Mouse (Mus musculus): ENCODE measurements around the gene Gm20388. TPM values are rescaled to one million over a fixed set of nuclear protein-coding genes. Genes with fewer than 3 reads are reported as not detected.

Gene Gm20388
- total RNA-seq, 2 experiments from 2014 or later = 2.4 to 2.6 TPM

DNA sequence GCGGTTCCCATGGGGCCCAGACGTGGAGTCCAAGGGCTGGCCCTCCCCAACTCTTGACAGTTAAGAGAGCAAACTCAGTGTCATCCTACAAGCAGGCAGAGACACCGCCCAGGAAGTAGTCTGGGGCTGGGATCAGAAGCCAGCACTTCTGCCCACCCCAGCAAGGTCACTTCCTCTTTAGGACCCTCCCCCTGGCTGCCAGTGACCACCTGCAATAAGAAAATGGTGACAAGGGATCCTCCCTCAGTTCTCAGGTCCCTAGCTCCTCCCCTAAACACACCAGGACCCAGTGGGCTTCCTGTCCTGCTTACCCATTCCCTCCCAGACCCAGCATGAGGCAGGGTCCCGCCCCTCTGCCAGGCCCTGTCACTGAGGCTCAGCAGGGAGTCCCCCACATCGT lies 2637.2 kb downstream of the Gm20388 start:
- intact Hi-C loops (cut with DNase I) = no loop called here

DNA sequence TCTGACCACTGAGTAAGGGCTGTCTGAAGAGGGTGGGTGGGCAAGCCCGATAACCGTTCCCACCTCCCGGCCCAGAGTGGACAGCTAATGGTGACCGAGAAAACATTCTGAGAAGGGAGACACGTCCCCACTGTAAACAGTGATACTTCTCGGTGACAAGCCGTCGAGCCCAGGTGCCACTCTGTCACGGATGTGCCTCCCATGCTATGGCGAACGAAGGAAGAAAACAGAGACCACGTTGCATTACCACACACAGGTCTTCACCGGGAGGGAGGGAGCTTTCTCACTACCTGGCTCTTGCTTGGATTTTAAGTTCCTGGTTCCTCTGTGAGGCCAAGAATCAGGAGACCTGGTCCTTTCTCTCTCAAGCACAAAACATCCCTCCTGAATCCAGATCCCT lies 2637.7 kb downstream of the Gm20388 start:
- Histone ChIP-seq H3K4me3 (no peak overlapping the region), H3K27ac (no peak overlapping the region)
- no peak for DNase-seq (ENCODE audit: extremely low spot score in 1 of 2, low spot score in 2 of 2)
- intact Hi-C loops (cut with DNase I) = no loop called here
- no peak for TF ChIP-seq CTCF (IDR thresholded peaks at IDR 0.05)

More for the DNA sequence above, 2637.2 kb downstream of the Gm20388 start:
- no peak for DNase-seq (ENCODE audit: extremely low spot score in 1 of 2, low spot score in 2 of 2)
- Histone ChIP-seq H3K4me3 (no peak overlapping the region), H3K27ac (no peak overlapping the region)
- no peak for TF ChIP-seq CTCF (IDR thresholded peaks at IDR 0.05)

DNA sequence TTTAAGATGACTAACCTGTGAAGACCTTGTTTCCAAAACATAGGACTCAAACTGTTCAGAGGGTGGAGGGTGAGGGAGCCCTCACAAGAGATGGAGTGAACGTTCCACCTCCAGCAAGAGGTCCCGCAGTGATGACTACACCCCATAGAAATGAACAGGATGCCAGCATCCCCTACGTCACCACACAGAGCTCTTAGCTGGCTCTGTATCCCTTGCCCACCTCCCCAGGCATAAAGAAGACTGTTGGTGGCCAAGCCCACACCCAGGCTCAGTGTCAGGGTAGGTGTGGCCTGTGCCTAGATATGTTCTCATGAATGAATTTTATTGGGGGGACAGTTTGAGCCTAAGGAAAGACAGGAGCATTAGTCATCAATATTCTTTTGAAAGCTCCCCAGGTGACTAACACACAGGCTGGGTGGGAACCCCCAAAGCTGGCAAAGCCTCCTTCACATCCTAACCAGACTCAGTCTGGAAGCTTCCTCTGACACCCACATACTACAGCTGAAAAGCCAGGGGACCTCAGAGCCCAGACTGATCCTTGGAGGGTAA lies 2638.3 kb downstream of the Gm20388 start:
- no peak for DNase-seq (ENCODE audit: extremely low spot score in 1 of 2, low spot score in 2 of 2)
- no peak for TF ChIP-seq CTCF (IDR thresholded peaks at IDR 0.05)
- intact Hi-C loops (cut with DNase I) = no loop called here
- no peak overlapping the region for H3K27ac ChIP-seq
- H3K4me3 ChIP-seq = no peak overlapping the region

DNA sequence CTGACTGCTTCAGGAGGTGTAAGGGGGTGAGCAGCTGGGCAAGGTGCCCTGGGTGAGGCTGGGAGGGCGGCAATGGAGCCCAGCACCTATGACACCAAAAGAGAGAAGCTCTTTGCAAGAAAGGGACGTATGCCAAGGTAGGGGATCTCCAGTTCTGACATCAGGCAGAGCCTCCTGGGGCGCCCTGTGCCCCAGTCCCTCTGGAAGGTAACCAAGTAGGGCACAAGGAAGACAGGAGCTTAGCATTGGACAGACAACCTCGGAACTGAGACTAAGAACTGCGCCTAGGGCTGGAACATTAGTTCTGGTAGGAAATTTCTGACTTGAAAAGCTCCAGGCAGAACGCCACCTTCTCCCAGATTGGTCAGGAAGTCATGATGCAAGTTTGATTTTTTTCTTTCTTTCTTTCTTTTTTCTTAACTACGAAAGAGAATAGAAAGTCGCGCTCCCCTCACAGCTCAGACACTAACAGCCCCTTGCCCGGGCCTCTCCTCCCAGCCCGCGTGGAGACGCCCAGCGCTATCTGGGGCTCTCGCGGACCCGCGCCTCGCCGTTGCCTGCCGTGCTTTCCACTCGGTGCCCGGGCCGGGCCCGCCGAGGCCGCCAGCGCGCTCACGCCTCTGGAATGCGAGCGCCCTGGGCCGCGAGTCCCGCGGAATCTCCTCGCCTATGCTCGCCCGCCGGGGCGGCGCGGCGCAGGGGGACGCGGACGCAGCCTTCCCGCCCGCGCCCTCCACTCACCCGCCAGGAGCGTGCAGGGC lies 2639.8 kb downstream of the Gm20388 start:
- Histone ChIP-seq H3K4me3 (peak overlapping the region; percentile 52), H3K27ac (peak overlapping the region; percentile 34; the same call in 1 of the 2 replicates)
- no peak for DNase-seq (ENCODE audit: extremely low spot score in 1 of 2, low spot score in 2 of 2)
- intact Hi-C loops (cut with DNase I) = no loop called here
- no peak for TF ChIP-seq CTCF (IDR thresholded peaks at IDR 0.05)

DNA sequence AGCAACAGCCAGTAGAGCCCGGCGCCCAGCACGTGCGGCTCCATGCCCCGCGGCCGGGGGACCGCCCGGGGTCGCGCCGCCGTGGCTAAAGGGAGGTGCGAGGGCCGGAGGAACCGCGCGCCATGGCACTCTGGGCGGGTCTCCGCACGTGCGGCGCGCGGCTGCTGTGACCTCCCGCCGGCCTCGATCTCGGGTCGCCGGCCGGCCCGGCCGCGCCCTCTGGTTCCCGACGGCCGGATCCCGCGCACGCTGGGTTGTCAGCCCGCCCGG lies 2640.3 kb downstream of the Gm20388 start:
- TF ChIP-seq CTCF (IDR thresholded peaks at IDR 0.05) = no peak
- peak overlapping the region; percentile 52 for H3K4me3 ChIP-seq
- H3K27ac ChIP-seq = peak overlapping the region; percentile 34; the same call in 1 of the 2 replicates
- no peak for DNase-seq (ENCODE audit: extremely low spot score in 1 of 2, low spot score in 2 of 2)
- intact Hi-C loops (cut with DNase I) = loop anchor here (1.0 kb wide), 1 partner anchor 50 kb away; no protein-coding TSS in a partner anchor

DNA sequence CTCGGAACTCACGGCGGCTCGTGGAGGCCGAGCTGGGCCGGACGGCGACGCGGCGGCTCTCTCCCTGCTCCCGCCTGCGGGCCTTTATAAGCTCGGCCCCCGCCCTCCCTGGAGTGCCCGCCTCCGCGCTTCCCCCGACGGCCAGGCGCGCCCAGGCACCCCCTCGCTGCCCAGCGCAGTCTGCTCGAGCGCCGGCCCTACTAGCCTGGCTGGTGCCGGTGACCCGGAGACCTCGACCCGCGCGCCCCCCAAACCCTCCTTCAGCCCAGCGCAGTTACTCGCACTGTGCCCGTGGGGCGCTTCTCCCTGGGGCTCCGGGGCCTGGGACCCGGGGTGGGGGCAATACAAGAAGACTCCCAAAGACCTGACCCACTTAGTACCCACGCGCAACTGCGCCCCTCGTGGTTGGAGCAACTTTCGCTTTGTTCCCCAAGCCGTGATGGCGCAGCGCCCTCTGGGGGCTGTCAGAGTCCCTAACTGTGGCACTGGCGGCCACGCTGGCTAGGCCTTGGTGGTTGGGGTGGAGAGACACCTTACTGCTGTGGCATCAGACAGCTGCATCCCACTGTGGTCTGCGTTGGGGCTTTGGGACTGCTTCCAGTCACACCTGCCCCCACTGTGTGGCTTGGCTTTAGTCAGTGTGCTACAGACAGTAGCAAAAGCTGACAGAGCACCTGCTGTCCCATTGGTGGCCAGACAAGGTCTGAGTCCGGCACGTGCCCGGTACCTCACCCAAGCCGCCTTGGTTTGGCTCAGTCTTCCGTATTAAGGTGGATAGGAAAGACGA lies 2640.8 kb downstream of the Gm20388 start, which contains the start of gene Piezo1:
Gene Piezo1 (minus strand): TSS at position 65 of the 787 bp plus-strand sequence.
- intact Hi-C loops (cut with DNase I) = loop anchor here (1.0 kb wide), 1 partner anchor 50 kb away; no protein-coding TSS in a partner anchor
- no peak; the same call in none of the 2 replicates for TF ChIP-seq CTCF (IDR thresholded peaks at IDR 0.05)
- Histone ChIP-seq H3K4me3 (peak within 1 kb of the TSS; percentile 52), H3K27ac (peak within 1 kb of the TSS; percentile 53; the same call in 1 of the 2 replicates)
- DNase-seq (ENCODE audit: extremely low spot score in 1 of 2, low spot score in 2 of 2) = peak; percentile 76 to 86

DNA sequence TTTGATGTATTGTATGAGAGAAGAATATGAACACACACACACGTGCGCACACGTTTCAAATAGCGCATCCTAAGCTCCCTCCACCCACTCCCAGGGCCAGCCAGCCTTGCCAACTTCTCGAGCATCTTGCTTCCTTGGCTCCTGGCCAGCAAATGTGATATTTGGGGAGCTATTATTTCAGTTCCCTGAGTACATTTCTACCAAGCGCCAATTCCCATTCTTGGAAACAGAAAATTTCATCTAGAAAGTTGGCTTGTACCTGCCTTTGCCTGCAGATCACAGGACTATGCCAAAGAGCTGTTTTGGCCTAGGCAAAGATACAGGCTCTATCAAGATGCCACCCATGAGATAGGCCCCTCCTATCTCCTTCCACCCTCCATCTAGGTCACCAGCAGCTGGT lies 2644.1 kb downstream of the Gm20388 start:
- Histone ChIP-seq H3K27ac (peak overlapping the region; percentile 55; the same call in 1 of the 2 replicates), H3K4me3 (no peak overlapping the region)
- DNase-seq (ENCODE audit: extremely low spot score in 1 of 2, low spot score in 2 of 2) = peak; percentile 57 to 62
- intact Hi-C loops (cut with DNase I) = no loop called here
- TF ChIP-seq CTCF (IDR thresholded peaks at IDR 0.05) = no peak

DNA sequence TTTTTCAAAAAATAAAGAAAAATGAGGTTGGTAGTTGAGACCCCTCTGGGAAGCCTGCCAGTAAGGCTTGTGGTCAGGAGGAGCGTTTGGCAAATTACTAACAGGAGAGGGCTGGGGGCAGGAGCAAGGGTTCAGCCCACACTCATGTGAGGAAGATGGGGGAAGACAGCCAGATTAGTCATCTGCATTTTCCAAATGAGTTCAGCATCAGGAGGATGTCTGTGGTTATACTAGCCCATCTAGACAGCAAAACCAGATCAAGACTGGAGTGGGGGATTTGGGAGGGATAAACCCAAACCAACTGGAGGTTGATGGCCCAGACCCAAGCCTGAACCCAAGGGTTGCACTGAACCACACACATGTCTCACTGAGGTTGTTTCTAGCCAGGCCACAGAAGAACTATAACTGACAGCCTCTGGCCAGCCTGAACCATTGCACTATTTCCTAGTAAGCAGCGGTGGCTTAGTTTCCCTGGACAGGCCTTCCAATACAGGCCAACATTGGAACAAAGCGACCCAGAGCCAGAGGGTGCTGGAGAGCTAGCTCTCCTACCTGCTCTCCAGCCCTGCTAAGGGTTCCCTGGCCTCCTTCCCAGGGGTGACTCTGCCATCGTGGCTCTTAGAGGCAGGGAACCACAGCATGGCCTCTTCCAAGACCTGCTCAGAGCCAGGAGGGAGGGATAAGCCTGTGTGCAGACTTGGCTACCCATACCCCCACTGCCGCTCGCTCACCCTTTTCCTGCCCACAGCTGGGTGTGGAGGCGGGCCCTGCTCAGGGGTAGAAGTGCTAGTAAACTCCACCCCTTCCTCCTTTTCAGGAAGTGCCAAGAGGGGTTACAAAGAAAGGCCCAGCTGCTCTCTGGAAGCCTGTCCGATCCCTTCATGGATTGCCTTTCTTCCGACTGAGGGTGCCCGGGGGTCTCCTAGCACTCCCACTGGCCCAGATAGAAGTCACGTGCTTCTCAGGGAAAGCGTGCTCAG lies 2645.7 kb downstream of the Gm20388 start:
- no peak for TF ChIP-seq CTCF (IDR thresholded peaks at IDR 0.05)
- H3K27ac ChIP-seq = peak overlapping the region; percentile 69
- no peak overlapping the region for H3K4me3 ChIP-seq
- no peak for DNase-seq (ENCODE audit: extremely low spot score in 1 of 2, low spot score in 2 of 2)
- intact Hi-C loops (cut with DNase I) = no loop called here

DNA sequence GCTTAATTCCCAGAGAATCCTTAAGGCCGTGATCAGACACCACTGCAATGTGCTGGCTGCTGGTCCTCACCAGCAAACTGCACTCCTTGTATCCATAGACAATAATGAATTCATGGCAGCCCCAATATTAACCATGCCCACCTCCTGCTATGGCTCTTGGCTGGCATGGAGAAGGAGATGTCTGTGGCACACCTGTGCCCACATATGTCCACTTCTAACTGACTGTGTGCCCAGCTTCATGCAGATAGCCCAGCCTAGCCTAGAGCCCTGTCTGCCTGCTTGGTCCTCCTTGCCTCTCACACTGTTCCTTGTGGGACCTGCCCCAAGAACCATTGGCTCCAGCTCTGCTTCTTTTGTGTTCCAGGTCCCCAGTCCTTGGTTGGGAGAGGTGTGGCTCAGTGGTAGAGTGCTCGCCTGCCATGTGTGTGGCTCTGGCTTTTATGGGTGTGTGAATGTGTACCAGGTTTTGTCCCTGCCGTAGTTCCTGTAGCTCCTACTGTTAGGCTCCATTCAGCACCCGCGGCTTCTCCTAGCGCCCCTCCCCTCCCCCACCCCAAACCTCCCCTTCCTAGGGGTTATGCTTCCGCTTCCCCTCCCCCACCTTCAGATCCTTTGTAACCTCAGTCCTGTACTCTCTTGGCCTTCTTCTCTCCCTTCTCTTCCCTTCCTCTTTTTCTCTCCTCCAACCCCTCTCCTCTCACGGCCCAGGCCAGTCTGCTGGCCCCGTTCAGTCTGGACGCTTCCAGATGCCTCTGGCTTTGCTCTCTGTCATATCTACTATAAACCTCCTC lies 2646.8 kb downstream of the Gm20388 start:
- no peak overlapping the region for H3K4me3 ChIP-seq
- no peak for DNase-seq (ENCODE audit: extremely low spot score in 1 of 2, low spot score in 2 of 2)
- no peak for TF ChIP-seq CTCF (IDR thresholded peaks at IDR 0.05)
- intact Hi-C loops (cut with DNase I) = no loop called here
- no peak overlapping the region for H3K27ac ChIP-seq

DNA sequence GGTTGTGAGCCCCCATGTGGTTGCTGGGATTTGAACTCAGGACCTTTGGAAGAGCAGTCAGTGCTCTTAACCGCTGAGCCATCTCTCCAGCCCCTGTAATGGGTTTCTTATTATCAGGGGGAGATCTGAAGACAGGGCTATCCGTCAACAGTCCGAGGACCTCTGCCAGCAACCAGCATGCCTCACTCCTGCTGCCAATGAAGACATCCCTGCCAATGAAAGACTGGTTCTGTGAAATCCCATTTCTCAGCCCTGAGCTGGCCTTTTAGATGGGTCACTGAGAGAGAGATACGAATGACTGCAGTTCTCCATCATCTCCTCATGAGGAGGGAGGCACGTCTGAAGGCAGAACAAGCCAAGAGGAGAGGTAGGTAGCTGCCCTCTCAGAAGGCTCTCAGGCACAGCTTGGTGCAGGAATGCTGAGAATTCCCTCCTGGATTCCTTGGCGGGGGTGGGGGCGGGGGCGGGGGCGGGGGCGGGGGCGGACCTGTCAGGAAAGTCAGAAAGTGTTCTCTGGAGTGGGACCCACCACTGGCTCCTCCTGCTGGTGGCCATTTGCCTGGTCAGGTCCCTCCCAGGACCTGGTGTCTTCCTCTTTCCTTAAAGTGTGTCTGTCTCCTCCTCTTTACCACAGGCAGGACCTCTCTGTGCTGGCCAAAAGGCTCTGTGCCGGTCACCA lies 2648.2 kb downstream of the Gm20388 start:
- no peak for TF ChIP-seq CTCF (IDR thresholded peaks at IDR 0.05)
- intact Hi-C loops (cut with DNase I) = no loop called here

More for the DNA sequence above, 2648.2 kb downstream of the Gm20388 start:
- no peak overlapping the region for H3K4me3 ChIP-seq
- no peak overlapping the region for H3K27ac ChIP-seq
- DNase-seq (ENCODE audit: extremely low spot score in 1 of 2, low spot score in 2 of 2) = no peak
